Mouse (Mus musculus) heart, embryonic 13.5 days (tissue): ENCODE results near the gene Map7d1. TPM values are rescaled to one million over a fixed set of nuclear protein-coding genes. Genes with fewer than 3 reads are reported as not detected.
A peak's percentile ranks its signal among the peaks of the same experiment; 100 is the strongest.
"Not testable (repeated sequence)": the region's sequence is repeated elsewhere in the genome, so short reads cannot be mapped to it uniquely, and the experiment has no call there.

Experiments
- ATAC-seq: fragments of 200-750 bp; cut with Nextera tagmentation; 2 replicates; pipeline ENCODE4 v1.8.0; 2017; ENCODE audit warnings: moderate TSS enrichment; ENCODE audit not compliant: insufficient number of reproducible peaks, low FRiP score, low TSS enrichment; ENCODE audit errors: extremely low read depth
- H3K27ac ChIP-seq: fragments of 300-500 bp; sonication (generic); replicated peaks from 2 replicates; pipeline ENCODE4 v1.5.1; 2015; ENCODE audit warnings: moderate library complexity, mild to moderate bottlenecking, inconsistent platforms
- H3K27me3 ChIP-seq: fragments of 300-500 bp; sonication (generic); replicated peaks from 2 replicates; pipeline ENCODE4 v1.6.1; 2015; ENCODE audit warnings: mild to moderate bottlenecking, inconsistent platforms
- H3K36me3 ChIP-seq: fragments of 300-500 bp; sonication (generic); 2 replicates; pipeline ENCODE4 v1.6.1; 2015; ENCODE audit warnings: mild to moderate bottlenecking, inconsistent platforms
- H3K4me1 ChIP-seq: fragments of 300-500 bp; sonication (generic); 2 replicates; pipeline ENCODE4 v1.6.1; 2015; ENCODE audit warnings: inconsistent platforms
- H3K4me2 ChIP-seq: fragments of 300-500 bp; sonication (generic); 2 replicates; pipeline ENCODE4 v1.6.1; 2015; ENCODE audit warnings: inconsistent platforms, mild to moderate bottlenecking, moderate library complexity
- H3K4me3 ChIP-seq: fragments of 300-500 bp; sonication (generic); 2 replicates; pipeline ENCODE4 v1.5.1; 2015; ENCODE audit warnings: moderate library complexity, mild to moderate bottlenecking, inconsistent platforms
- H3K9ac ChIP-seq: fragments of 300-500 bp; sonication (generic); 2 replicates; pipeline ENCODE4 v1.6.1; 2015; ENCODE audit warnings: inconsistent platforms, mild to moderate bottlenecking, moderate library complexity
- H3K9me3 ChIP-seq: fragments of 300-500 bp; sonication (generic); 2 replicates; pipeline ENCODE4 v1.6.1; 2016; ENCODE audit warnings: inconsistent platforms
- WGBS: fragments of 180-500 bp; shearing (Covaris S2); methylation state at CpG from one replicate; pipeline ENCODE4 v1.1.7; 2015; ENCODE audit warnings: mixed read lengths; 5-methylcytosine and 5-hydroxymethylcytosine counted together
- polyA plus RNA-seq: library from polyadenylated mRNA; unstranded; fragments of >200 nt; fragmentation: Nextera tagmentation; extraction: Ambion mirVana; gene quantifications from 2 replicates; pipeline ENCODE4 v1.2.1, GENCODE M21; 2015

The Map7d1 gene
- polyA plus RNA-seq, 1 experiment from 2014 or later: 36.7 TPM

DNA sequence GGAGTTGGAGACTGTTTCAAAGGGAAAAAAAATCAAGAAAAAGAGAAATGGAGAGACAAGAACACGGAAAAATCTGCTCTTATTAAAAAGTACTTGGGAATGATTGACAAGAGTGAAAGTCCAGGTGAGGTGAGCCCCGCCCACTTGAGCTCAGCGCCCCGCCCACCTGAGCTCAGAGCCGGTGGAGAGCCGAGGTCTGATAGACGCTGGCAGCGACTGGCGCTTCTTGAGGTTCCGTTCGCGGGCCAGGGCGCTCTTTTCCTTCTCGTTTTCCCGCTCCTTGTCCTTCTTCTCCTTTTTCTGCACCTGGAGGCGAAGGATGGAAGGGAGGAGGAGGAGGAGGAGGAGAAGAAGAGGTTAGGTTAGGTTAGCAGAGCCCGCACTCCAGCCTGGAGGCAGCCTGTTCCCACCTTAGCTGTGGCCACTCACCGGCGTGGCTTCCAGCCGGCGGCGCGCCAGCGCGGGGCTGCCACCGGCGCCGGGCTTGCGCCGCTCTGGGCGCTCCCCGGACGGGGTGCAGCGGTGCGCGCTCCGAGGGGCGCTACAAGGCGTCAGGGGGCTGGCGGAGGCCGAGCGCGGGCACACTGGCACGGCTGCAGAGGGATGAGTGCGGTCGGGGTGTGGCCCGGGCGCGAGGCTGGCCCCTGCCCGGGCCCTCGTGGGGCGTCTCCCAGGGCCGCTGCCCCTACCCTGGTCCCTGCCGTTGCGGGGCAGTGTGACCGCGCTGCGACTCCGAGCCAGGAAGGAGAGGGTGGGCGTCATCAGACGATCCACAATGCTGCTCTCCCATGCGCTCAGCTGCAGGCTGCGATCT, 19.5 kb downstream of the Map7d1 start:
- peaks cover 99% of the 10 kb centered on the region for H3K36me3 ChIP-seq
- 0 out of 2 replicates have a peak, but pooled peaks have one; percentile 6 for ATAC-seq
- no peaks in the 10 kb centered on the region for H3K9me3 ChIP-seq
- peak overlapping the region; percentile 69 for H3K9ac ChIP-seq
- 52% methylated on average over 59 of the region's 63 CpGs for WGBS
- H3K27me3 ChIP-seq: no peaks in the 10 kb centered on the region
- peak overlapping the region; percentile 48 for H3K4me2 ChIP-seq
- H3K4me3 ChIP-seq: no peak overlapping the region
- H3K27ac ChIP-seq: peak overlapping the region; percentile 91
- peaks cover 39% of the 10 kb centered on the region for H3K4me1 ChIP-seq

DNA sequence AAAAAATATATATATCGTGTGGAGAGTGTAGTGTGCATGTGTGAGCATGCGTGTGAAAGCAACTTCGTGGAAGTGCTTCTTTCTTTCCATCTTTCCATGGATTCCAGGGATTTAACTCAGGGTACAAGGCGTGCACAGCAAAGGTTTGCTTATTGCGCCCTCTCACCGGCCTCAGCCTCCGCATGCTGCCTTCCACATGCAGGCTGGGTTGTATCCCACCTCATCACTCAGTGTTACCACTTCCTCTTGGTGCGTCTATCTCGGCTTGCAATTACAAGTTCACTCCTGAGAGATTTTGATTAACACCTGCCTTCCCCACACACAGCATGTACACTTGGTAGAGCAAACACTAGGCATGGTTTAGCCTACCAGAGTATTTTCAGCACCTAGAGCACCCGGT, 21.0 kb downstream of the Map7d1 start:
- no peak overlapping the region for H3K4me2 ChIP-seq
- no peak overlapping the region for H3K4me3 ChIP-seq
- no peak overlapping the region for H3K27ac ChIP-seq
- ATAC-seq: no peak
- no peak overlapping the region for H3K9ac ChIP-seq
- H3K9me3 ChIP-seq: no peaks in the 10 kb centered on the region
- H3K4me1 ChIP-seq: peaks cover 36% of the 10 kb centered on the region
- peaks cover 99% of the 10 kb centered on the region for H3K36me3 ChIP-seq
- H3K27me3 ChIP-seq: no peaks in the 10 kb centered on the region
- 81% methylated on average over 10 of the region's 10 CpGs for WGBS

DNA sequence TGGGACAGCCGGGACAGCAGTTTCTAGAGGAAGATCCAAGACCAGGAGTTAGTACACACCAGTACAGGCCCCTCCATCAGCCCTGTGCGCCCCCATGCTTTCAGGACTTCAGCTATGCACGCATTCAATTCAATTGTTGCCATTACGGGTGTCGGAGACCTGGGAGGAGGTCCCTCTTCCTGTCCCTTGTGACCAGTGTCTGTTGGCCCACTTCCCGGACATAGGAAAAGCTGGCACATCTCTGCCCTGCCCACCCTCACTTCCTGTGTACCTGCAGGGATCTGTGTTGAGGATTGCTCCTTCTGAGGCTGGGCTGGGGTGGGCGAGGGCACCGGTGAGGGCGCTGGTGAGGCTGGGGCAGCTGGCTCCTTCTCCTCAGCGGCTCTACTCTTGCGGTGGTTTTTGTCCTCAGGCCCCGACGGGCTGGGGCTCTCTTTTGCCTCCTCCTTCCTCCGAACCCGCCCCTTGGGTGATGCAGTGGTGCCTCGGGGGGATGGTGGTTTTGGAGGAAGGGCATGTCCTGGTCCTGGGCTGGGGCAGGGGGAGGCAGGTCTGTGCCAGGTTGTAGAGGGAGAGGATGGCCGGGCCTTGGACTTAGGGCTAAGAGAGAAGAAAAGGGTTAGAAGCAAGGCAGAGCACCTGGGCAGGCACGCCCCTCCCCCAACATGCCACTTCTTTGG, 21.5 kb downstream of the Map7d1 start:
- Histone ChIP-seq H3K4me3 (no peak overlapping the region), H3K36me3 (peaks cover 97% of the 10 kb centered on the region), H3K9me3 (no peaks in the 10 kb centered on the region), H3K27me3 (no peaks in the 10 kb centered on the region), H3K4me2 (no peak overlapping the region), H3K27ac (no peak overlapping the region), H3K4me1 (peaks cover 36% of the 10 kb centered on the region), H3K9ac (no peak overlapping the region)
- WGBS: 78% methylated on average over 18 of the region's 18 CpGs
- ATAC-seq: no peak

DNA sequence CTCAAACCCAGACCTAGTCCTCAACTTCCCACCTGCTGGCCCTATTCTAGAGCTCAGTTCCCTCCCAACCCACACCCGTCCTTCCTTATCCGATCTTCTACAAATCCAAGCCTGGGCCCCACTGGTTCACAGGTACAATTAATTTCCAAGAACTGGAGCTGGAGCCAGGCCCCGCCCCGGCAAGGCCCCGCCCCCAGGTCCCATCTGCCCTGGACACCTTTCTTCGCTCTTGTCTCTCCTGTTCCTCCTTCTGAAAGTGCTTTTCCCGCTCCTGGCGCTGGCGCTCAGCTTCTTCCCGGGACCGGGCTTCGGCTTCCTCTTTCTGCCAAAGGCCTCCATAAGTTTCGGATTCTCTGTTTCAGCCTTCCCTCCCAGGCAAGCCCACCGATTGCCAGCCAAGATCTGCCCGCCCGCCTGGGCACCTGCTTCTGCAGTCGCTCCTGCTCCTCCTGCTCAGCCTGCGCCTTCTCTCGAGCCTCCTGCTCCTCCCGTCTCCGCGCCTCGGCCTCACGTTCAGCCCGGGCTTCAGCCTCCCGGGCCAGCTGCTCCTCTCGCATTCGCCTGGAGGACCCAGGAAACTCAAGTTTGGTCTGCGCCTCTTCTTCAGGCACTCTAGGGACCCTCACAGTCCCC, 22.4 kb downstream of the Map7d1 start:
- no peak overlapping the region for H3K4me2 ChIP-seq
- no peaks in the 10 kb centered on the region for H3K9me3 ChIP-seq
- H3K27me3 ChIP-seq: no peaks in the 10 kb centered on the region
- no peak overlapping the region for H3K27ac ChIP-seq
- peaks cover 30% of the 10 kb centered on the region for H3K4me1 ChIP-seq
- peaks cover 89% of the 10 kb centered on the region for H3K36me3 ChIP-seq
- WGBS: 86% methylated on average over 29 of the region's 29 CpGs
- ATAC-seq: no peak
- H3K9ac ChIP-seq: no peak overlapping the region
- H3K4me3 ChIP-seq: no peak overlapping the region

DNA sequence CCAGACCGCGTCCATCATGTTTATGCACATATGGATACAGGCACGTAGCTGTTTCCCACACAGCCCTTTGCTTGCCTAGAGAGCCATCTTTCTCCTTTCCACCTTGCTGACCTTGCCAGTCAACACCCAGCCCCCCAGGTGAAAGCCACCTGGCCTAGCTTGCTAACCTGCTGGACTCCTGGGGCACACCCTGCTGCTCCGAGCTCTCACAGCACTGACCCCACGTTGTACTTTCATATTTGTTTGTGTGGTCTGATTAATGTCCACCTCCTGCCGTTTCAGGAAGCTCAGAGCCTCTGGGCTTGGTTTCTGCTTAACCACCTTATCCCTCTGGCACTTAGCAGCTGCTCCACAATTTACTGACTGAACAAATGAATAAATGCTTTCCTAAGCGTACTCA, 26.2 kb downstream of the Map7d1 start:
- WGBS: 67% methylated on average over 7 of the region's 7 CpGs
- no peak overlapping the region for H3K4me3 ChIP-seq
- H3K9me3 ChIP-seq: no peaks in the 10 kb centered on the region
- no peaks in the 10 kb centered on the region for H3K27me3 ChIP-seq
- H3K4me2 ChIP-seq: no peak overlapping the region
- ATAC-seq: no peak
- H3K36me3 ChIP-seq: peaks cover 52% of the 10 kb centered on the region
- no peak overlapping the region for H3K9ac ChIP-seq
- peak overlapping the region; percentile 20; the same call in 1 of the 2 replicates for H3K27ac ChIP-seq
- peaks cover 19% of the 10 kb centered on the region for H3K4me1 ChIP-seq

DNA sequence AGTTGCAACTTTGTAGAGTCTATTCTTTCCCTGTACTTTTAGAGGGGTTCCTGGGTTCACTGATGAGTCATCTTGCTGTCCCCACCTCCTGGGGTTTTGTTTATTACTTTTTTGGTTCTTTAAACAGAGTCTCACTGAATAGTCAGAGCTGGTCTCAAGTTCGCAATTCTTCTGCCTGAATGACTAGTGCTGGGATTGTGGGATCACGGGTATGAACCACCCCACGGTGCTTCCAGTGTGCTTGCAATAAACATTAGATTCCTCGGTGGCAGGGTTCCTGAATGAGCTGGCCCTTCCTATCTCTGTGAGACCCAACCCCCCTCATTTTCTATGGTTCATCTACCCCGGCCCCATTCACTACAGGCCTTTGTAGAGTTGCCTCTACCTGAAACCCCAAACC, 28.0 kb downstream of the Map7d1 start:
- Histone ChIP-seq H3K9ac (peak overlapping the region; percentile 28; the same call in 1 of the 2 replicates), H3K9me3 (no peaks in the 10 kb centered on the region), H3K27me3 (no peaks in the 10 kb centered on the region), H3K4me1 (peaks cover 19% of the 10 kb centered on the region), H3K4me3 (no peak overlapping the region), H3K36me3 (peaks cover 34% of the 10 kb centered on the region), H3K27ac (peak overlapping the region; percentile 78; the same call in 1 of the 2 replicates), H3K4me2 (no peak overlapping the region)
- WGBS: 36% methylated on average over 5 of the region's 5 CpGs
- no peak for ATAC-seq

DNA sequence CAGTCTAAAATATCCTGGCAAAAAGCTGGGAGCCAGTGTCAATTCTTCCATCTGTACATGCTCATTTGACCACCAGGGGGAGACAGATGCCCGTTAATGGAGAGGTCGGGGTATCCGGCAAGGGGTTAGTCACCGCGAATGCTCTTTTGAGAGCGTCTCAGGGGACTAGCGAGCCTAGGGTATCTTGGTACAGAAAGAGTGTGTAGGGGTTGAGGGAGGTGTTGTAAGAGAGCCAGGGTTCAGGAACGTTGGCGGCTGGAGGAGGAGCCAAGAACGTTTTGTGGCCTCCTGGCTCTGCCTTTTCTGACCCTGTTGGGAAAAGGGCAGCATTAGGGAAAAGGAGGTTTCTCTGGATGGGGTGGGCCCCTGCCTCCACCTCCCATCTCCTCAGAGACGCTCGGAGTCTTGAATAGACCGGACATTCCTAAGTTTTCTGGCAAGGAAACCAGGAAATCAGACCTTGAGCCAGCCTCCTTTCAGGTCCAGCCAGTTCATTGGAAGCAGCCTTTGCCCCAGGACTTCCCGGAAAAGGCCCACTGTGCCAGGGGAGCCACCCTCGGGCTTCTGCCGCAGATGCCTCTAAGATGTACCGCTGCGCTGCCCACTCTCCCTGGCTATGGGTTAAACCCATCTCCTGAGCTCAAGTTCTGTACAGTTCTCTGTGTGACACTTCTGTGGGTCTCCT, 28.9 kb downstream of the Map7d1 start:
- 6% methylated on average over 18 of the region's 18 CpGs for WGBS
- Histone ChIP-seq H3K4me2 (peak overlapping the region; percentile 69), H3K36me3 (peaks cover 25% of the 10 kb centered on the region), H3K4me1 (peaks cover 19% of the 10 kb centered on the region), H3K27ac (peak overlapping the region; percentile 78), H3K9ac (peak overlapping the region; percentile 69), H3K27me3 (no peaks in the 10 kb centered on the region), H3K9me3 (no peaks in the 10 kb centered on the region), H3K4me3 (peak overlapping the region; percentile 45)
- peak; percentile 71; the same call in 1 of the 2 replicates for ATAC-seq

DNA sequence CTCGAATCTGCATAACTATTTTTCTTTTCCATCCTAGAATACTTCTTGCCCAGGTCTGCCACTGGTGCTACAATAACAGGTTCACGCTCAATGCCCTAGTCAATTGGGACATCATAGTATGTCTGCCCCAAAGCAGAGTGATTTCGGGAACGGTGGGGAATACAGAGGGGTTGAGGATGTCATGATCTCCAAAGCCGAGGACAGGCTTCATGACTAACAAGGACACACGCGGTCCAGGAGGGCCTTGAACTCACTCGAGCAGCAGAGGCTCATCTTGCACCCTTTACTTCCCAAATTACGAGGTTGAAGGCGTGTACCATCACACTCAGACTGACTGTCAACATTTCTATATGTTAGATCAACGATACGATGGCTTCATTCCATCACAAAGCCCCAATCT, 29.5 kb downstream of the Map7d1 start:
- Histone ChIP-seq H3K36me3 (peaks cover 19% of the 10 kb centered on the region), H3K4me1 (peaks cover 19% of the 10 kb centered on the region), H3K9me3 (no peaks in the 10 kb centered on the region), H3K27ac (no peak overlapping the region), H3K4me2 (peak overlapping the region; percentile 69), H3K27me3 (no peaks in the 10 kb centered on the region), H3K4me3 (0 out of 2 replicates have a peak overlapping the region, but pooled peaks have one; percentile 45), H3K9ac (no peak overlapping the region)
- WGBS: 49% methylated on average over 12 of the region's 12 CpGs
- ATAC-seq: no peak

DNA sequence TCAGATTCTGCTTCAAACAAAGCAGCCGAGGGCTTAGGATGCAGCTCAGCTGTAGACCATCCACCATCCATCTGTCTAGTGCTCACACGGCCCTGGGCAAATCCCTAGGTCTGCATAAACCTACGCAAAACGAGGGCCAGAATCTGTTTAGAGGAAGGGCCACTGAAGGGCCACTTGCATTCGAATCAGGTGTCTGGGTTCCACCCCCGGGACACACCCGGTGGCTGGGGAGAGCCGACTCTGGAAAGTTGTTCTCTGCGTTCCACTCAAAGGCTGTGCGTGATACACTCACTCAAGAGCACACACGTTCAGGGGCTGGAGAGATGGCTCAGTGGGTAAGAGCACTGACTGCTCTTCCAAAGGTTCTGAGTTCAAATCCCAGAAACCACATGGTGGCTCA, 33.5 kb downstream of the Map7d1 start:
- no peak overlapping the region for H3K27ac ChIP-seq
- H3K36me3 ChIP-seq: no peaks in the 10 kb centered on the region
- H3K9ac ChIP-seq: no peak overlapping the region
- no peaks in the 10 kb centered on the region for H3K27me3 ChIP-seq
- no peak overlapping the region for H3K4me3 ChIP-seq
- H3K4me2 ChIP-seq: no peak overlapping the region
- WGBS: 72% methylated on average over 11 of the region's 11 CpGs
- peaks cover 10% of the 10 kb centered on the region for H3K4me1 ChIP-seq
- ATAC-seq: no peak
- H3K9me3 ChIP-seq: no peaks in the 10 kb centered on the region

DNA sequence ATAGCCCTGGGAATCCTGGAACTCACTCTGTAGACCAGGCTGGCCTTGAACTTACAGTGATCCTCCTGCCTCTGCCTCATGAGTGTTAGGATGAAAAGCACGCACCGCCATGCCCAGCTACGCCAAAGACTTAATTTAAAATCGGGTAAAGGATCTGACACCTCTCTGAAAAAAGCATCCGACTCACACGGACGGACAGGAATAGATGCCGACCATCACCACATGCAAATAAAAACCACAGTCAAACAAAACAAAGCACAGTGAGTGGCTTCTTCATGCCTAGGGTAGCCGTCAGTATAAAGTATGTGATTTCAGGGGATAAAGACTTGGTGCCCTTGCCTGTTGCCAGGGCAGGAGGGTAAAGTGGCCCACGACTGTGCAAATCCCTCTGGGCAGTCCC, 36.1 kb downstream of the Map7d1 start:
- no peaks in the 10 kb centered on the region for H3K27me3 ChIP-seq
- H3K9me3 ChIP-seq: no peaks in the 10 kb centered on the region
- no peak overlapping the region for H3K27ac ChIP-seq
- no peak overlapping the region for H3K4me2 ChIP-seq
- no peak overlapping the region for H3K9ac ChIP-seq
- 0 out of 2 replicates have a peak, but pooled peaks cover 4% of the 10 kb centered on the region for H3K4me1 ChIP-seq
- H3K36me3 ChIP-seq: no peaks in the 10 kb centered on the region
- 85% methylated on average over 10 of the region's 10 CpGs for WGBS
- ATAC-seq: no peak
- no peak overlapping the region for H3K4me3 ChIP-seq

DNA sequence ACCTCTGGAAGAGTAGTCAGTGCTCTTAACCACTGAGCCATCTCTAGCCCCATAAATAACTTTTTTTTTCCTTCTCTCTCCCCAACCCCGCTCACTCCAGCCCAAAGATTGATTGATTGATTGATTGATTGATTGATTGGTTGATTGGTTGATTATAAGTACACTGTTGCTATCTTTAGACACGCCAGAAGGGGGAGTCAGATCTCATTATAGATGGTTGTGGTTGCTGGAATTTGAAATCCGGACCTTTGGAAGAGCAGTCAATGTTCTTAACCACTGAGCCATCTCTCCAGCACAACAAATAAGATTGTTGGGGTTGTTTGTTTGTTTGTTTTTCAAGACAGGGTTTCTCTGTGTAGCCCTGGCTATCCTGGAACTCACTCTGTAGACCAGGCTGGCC, 36.6 kb downstream of the Map7d1 start:
- H3K4me2 ChIP-seq, H3K9me3 ChIP-seq, H3K27ac ChIP-seq, H3K4me1 ChIP-seq, ATAC-seq, H3K9ac ChIP-seq, H3K36me3 ChIP-seq, H3K27me3 ChIP-seq, H3K4me3 ChIP-seq: not testable (repeated sequence)
- WGBS: 64% methylated on average over 3 of the region's 3 CpGs
